Mouse (Mus musculus): Measurements from ENCODE around the gene Btnl9.
"Not testable (repeated sequence)": the region's sequence is repeated elsewhere in the genome, so short reads cannot be mapped to it uniquely, and the experiment has no call there.

The Btnl9 gene

DNA sequence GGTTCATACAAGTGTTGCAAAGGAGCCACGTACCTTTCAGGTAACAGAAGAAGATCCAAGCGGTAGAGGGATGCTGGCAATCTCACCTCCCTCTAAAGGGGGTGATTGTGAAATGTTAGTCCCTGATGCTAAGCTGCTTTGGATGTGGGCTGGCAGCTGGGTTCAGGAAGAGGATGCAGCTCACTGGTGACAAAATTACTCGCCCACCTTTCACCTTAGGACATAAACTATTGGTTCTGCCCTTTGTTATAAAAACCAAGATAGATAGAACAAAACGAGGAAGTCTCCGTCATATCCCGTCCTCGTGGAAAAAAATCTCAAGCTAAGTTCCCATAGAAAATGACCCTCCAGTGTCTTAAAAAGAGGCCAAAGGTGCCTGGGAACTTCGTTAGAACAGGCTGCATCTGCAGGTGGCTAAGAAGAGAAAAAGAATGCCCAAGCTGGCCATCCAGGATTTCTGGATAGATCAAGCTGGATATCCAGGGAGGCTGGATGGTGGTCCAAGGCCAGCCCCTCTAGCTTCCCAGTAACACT lies at the start of gene Btnl9:
Gene Btnl9 (minus strand): TSS at position 205 of the 534 bp plus-strand sequence.
- no peak for DNase-seq (ENCODE audit: low spot score in 2 of 2)

DNA sequence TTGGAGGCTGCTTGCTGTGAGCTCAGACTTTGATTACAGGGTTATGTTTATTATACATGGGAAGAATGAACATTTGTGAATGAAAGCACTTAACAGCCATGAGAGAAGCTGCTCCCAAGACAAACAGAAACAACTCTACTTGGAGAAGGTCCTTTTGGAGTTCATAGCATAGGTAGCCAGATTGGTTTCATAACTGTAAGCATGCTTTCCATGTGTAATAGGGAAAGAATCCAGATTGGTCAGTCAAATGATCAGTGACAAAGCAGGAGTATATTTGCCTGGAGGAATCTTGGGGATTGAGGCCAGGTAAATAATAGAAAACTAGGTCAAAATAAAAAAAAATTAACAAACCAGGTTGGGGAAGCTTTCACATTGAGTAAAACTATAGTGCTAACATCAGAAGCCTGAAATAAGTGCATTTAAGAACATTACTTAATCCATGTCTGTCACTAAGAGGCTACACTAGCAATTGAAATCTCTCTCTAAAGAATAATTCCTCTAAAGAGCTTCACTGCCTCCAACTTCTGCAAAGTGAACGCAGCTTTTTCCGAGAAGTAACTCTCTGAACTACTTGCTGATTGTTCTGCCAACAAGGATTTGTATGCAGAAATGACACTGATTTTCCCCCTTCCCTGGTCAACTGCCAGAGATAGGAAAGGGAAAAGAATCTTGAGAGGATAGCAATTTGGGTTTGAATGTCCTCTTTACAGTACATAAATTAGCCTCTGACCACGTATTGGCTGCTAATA lies 48.7 kb upstream of the Btnl9 start:
- DNase-seq (ENCODE audit: low spot score in 2 of 2), result no peak

DNA sequence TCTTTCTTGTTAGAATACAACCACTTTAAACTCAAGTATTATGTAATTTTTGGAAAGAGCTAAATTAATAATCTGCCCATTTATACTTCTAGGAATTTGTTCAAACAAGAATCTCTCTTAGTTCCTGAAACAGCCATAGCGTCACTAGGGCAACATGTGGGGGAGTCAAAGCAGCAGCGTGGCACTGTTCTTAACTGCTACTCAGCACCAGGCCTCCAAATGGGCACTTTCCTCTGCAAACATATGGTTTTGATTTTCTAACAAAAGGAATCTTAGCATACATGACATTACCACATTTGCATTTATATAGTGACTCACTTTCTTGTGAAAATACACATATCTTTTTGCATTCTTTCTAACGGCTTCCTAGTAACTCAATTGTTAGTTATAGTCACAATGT lies 45.8 kb upstream of the Btnl9 start:
- DNase-seq (ENCODE audit: low spot score in 2 of 2), result no peak

DNA sequence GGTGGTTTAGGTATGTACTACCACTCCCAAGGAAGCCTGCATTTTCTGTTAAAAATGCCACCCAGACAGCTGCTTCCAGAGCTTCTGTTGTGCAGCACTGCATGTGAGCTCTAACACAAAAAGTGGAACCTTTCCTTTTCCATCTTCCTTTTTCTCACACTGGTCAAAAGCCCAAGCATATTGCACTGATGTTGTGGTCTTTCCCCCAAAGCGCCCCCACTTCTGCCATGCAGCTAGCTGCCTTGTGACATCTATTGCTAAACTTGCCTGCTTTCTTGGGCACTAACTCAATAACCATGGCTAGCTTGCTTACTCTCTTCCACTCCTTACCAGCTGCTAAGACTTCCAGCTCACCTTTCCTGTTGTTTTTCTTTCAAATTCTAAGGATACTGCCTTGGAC lies 37.5 kb upstream of the Btnl9 start:
- no peak for DNase-seq (ENCODE audit: low spot score in 2 of 2)

DNA sequence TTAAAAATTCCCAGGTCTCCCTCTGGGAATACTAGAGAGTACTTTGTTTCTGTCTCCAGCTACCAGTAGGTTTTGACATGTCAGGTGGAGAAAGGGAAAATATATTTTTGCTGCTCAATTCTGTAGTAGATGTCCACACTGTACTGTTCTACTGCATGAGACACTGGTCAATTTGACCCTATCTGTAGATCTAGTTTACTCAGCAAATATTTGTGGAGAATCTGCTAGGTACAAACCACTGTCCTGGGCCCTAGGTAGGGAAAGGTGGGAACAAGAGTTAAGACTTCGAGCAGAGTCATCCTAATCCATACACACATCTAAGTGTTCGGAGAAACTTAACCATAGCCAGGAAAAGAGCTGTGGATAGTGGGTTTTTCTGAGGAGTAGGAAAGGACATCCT lies 32.3 kb upstream of the Btnl9 start:
- no peak for DNase-seq (ENCODE audit: low spot score in 2 of 2)

- no peak for DNase-seq (ENCODE audit: low spot score in 2 of 2)
Observed at GRCm38 (mm10) chr11:49213505-49213904, 26.5 kb upstream of the Btnl9 start.

DNA sequence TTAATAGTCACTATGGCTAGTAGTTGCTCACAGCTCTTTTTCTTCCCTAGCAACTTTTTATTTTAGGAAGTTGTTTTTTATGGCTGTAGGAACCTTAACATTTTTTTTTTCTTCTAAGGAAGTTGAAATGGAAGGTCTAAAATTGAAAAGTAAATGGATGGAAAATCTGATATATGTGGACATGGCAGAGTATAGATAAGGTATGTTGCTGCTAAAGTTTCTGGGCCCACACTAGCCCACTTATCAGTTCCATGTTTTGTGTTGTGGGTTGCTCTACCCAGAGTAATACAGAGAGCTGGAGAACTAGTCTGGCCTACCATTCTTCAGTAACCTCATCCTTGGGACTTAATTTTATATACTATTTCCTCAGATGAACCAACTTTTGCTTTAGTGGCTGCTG lies 25.6 kb upstream of the Btnl9 start:
- DNase-seq (ENCODE audit: low spot score in 2 of 2), result no peak

DNA sequence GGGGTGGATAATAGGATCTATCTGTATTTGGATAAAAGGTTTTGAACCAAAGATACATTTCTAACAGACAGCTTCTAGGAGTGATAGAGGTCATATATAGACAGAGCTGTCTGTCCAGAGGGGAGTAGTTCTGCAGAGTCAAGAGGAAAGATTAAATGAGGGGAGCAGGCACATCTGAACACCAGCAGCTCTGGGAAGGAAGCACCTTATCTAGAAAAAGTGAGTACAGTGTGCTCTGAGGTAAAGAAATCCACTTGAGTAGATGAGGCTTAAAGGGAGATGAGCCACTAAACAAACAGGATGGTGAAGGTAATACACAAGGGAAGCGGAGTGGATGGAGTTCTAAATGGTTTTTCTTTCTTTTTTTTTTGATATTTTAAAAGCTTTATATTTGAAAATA lies 20.5 kb upstream of the Btnl9 start:
- no peak for DNase-seq (ENCODE audit: low spot score in 2 of 2)

GRCm38 (mm10) chr11:49205080-49205590 lies 18.2 kb upstream of the Btnl9 start:
- DNase-seq (ENCODE audit: low spot score in 2 of 2), result no peak

GRCm38 (mm10) chr11:49203771-49204497 lies 17.0 kb upstream of the Btnl9 start:
- peak in 1 of 2 experiments; percentile 40 for DNase-seq (ENCODE audit: low spot score in 2 of 2)

DNA sequence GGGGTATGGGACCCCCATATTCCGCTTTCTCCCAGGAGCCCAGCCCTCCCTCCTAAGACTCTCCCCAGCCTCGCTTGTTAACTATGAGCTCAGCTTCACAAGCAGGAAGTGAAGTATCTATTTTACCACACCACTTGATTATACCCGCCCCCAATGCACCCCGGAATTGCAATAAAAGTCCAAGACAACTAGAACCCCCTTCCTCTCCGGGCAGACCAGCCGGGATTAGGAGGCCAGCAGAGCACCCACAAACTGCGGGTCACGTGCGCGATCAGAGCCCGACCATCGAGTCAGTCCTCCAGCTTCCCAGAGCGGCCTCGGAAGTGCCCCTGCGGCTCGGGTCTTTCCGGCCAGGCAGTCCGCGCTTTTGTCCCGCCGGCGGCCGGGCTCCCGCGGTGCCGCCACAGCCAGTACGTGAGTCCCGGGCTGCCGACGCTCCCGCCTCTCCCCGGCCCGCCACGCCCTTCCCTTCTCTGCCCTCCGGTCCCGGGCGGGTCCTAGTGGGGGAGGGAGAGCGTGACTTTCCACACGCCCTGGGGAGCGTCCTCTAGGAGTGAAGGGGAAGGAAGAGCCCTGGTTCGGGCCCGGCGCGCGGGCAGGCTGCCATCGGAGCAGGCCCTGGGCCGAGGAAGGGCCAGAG lies 16.3 kb upstream of the Btnl9 start, which contains the start of gene Zfp62:
Gene Zfp62 (plus strand): TSS at position 164 of the 640 bp plus-strand sequence.
- DNase-seq (ENCODE audit: low spot score in 2 of 2), result peak; percentile 95

GRCm38 (mm10) chr11:49202523-49203061 lies 15.6 kb upstream of the Btnl9 start:
- DNase-seq (ENCODE audit: low spot score in 2 of 2), result no peak

DNA sequence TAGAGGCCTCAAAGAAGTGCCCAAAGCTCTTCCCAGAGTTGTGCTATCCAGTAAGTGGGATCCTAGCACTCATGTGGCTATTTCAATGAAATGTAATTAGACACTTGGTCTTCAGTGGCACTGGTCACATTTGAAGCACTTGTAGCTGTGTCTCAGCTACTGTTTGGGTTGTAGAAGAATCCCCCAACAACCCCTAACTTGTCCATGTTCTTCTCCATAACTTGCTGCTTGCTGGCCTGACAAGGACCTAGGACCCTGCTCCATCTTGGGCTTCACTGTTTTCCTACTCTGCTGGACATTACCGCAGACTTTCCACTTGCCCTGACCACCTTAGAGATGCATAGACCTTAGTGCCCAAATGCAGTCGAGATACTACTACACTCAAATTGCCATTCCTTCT lies 15.1 kb upstream of the Btnl9 start:
- no peak for DNase-seq (ENCODE audit: low spot score in 2 of 2)

DNA sequence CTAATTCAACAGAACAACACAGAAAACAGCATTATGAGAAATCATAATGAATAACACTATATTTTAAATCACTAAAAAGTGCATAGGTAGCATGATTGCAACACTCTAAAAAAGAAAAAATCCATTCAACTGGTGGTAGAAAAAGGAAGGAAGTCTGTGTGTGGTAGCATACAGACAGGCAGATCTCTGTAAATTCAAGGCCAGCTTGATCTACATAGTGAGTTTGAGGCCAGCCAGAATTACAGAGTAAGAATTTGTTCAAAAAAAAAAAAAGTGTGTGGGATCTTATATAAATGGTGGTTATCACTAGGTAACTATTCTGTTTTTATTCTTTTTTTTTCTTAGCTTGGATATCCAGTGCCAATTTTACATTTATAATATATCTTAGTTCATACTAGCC lies 14.2 kb upstream of the Btnl9 start:
- DNase-seq (ENCODE audit: low spot score in 2 of 2), result no peak

DNA sequence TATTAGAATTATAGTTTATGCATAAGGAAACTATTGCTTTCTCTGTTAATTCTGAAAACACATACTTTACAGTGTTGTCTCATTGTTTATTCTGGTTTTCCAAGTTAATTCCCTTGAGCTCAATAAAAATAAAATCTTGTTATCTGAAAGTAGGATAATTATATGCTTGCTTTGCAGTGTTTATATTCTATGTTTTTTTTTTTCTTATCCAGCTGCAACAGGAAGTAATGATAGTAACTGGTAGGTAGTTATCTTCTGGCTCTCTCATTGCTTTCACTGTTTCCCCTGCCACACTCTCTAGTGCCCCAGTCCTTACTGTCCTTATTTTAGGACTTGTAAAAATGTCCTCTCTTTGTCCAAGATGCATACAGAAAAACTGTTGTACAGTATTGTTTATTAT lies 13.7 kb upstream of the Btnl9 start:
- no peak for DNase-seq (ENCODE audit: low spot score in 2 of 2)

DNA sequence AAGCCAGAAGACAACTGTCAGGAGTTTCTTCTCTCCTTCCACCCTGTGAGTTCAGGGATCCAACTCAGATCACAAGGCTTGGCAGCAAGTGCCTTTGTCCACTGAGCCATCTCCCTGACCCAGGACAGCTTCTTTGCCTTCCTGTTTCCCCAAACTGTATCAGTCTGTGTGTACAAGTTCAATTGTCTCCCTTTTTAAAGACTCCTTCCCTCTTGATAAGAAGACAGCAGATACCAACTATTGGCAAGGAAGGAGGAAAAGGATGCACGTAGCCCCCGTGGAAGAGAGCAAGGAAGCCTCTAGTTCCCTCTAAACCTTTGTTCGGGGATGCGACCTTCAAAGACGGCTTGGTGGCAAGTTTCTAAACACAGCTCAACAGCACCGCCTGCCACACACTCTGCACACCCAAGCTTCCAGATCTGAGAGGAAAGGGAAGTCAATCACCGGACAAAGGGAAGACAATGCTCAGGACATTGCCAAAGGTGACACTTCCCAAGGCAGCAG lies 8.9 kb upstream of the Btnl9 start:
- no peak for DNase-seq (ENCODE audit: low spot score in 2 of 2)

GRCm38 (mm10) chr11:49194771-49195170 lies 7.8 kb upstream of the Btnl9 start:
- DNase-seq (ENCODE audit: low spot score in 2 of 2), result not testable (repeated sequence)

DNA sequence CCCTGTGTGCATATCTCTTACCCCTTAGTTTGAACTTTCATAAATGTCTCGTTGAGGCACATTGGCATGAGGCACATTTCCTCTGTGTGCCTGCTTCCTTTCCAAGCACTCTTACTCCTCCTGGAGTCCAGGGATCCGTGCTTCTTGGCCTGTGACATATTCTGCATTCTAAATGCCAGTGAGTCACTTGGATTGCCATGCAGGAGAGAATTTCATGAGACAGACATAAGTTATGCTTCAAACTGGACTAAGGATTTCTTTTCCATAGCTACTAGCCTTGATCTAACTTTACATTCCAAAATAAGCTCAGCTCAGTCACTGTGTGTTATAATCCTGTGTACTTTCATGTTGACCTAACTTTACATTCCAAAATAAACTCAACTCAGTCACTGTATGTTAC lies 4.1 kb upstream of the Btnl9 start:
- DNase-seq (ENCODE audit: low spot score in 2 of 2), result no peak

DNA sequence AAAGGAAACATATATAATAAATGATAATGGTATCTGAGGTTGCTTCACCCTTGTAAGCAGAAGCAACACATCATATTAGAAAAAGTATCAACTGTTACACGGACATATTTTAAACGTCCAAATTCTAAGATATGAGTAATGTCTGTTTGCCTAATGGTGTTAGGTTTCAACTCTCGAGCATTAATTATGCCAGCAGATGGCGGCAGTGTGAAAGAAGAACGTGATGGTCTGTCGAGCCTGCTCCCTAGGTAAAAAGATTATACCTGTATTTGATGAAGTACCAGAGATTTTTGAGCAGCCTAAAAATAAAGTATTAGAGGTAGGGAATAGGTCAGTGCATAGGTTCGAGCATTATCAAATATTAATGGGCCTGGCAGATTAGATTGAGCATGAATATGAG lies 2.8 kb upstream of the Btnl9 start:
- peak; percentile 60 to 79 for DNase-seq (ENCODE audit: low spot score in 2 of 2)

GRCm38 (mm10) chr11:49187701-49188100 lies 742 bp upstream of the Btnl9 start:
- no peak for DNase-seq (ENCODE audit: low spot score in 2 of 2)

DNA sequence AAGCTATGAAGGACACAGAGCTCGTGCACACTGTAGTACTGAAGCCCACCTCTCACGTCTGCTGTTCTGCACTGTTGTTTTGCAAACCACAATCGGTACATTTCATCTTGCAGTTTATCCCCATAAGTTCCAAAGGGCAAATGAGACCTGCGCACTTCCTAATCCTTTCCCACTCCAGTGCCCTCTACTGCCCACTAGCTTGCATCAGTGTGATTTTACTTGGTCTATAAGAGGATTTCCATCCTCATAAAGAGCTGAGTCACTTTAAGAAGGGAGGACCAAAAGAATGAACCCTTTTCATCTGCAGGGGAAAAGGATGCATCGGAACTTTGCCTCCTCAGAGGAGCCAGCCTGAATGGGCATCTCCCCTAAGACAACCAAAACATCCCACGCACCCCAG lies 507 bp downstream of the Btnl9 start:
- no peak for DNase-seq (ENCODE audit: low spot score in 2 of 2)

GRCm38 (mm10) chr11:49183172-49183571 lies 3.8 kb downstream of the Btnl9 start:
- no peak for DNase-seq (ENCODE audit: low spot score in 2 of 2)

Measured in right cerebral cortex, postnatal 10 days (tissue).